ENCODE assay signal across 8 mouse cellular contexts in genomic region chr7:70362526-70363170, GRCm38 (mm10). TPM values are rescaled to one million over a fixed set of nuclear protein-coding genes. Genes with fewer than 3 reads are reported as not detected.
DNase-seq lines count a peak whose midpoint lies in the region; ATAC-seq and TF ChIP-seq lines count a peak whose summit lies in the region.

No protein-coding gene starts in this region.

- ATAC-seq in hindbrain, embryonic 14.5 days (ENCODE audit: low FRiP score), result no peak
- no peak for ATAC-seq in liver, embryonic 12.5 days
- ATAC-seq in erythroblast, adult 5-6 weeks (replicated peaks; ENCODE audit: low FRiP score, poor library complexity, severe bottlenecking), result no peak

- peak overlapping the region; percentile 99 for H3K27ac ChIP-seq in hindbrain, embryonic 14.5 days
- no peak overlapping the region for H3K27ac ChIP-seq in liver, embryonic 12.5 days

- peak overlapping the region; percentile 81 for H3K4me2 ChIP-seq in hindbrain, embryonic 14.5 days (replicated peaks)
- peak overlapping the region; percentile 62 for H3K4me2 ChIP-seq in liver, embryonic 12.5 days

- TF ChIP-seq CTCF in E14TG2a.4 (conservative IDR thresholded peaks at IDR 0.05; ENCODE audit: low read length), result no peak

- 4% methylated on average over 12 of the region's 12 CpGs for WGBS in hindbrain, embryonic 14.5 days
- 5% methylated on average over 12 of the region's 12 CpGs for WGBS in liver, embryonic 12.5 days (ENCODE audit: insufficient replicate concordance)

- H3K9ac ChIP-seq in hindbrain, embryonic 14.5 days, result peak overlapping the region; percentile 96
- H3K9ac ChIP-seq in liver, embryonic 12.5 days, result no peak overlapping the region

- no peaks in the 10 kb centered on the region for H3K36me3 ChIP-seq in E14TG2a.4 (ENCODE audit: insufficient read depth, low read length)
- H3K36me3 ChIP-seq in hindbrain, embryonic 14.5 days (replicated peaks; ENCODE audit: control insufficient read depth, insufficient read depth), result peaks cover 8% of the 10 kb centered on the region; the same call in 1 of the 2 replicates
- peaks cover 5% of the 10 kb centered on the region; the same call in 1 of the 2 replicates for H3K36me3 ChIP-seq in liver, embryonic 12.5 days

- H3K27me3 ChIP-seq in E14TG2a.4 (ENCODE audit: insufficient read depth, low read length), result peaks cover 84% of the 10 kb centered on the region
- H3K27me3 ChIP-seq in hindbrain, embryonic 14.5 days (ENCODE audit: control insufficient read depth, insufficient read depth, low read length), result peaks cover 12% of the 10 kb centered on the region; the same call in 1 of the 2 replicates
- peaks cover 93% of the 10 kb centered on the region for H3K27me3 ChIP-seq in liver, embryonic 12.5 days (replicated peaks)

- H3K9me3 ChIP-seq in E14TG2a.4 (ENCODE audit: low read length), result 0 out of 2 replicates have a peak, but pooled peaks cover 5% of the 10 kb centered on the region
- no peaks in the 10 kb centered on the region for H3K9me3 ChIP-seq in hindbrain, embryonic 14.5 days (ENCODE audit: control insufficient read depth, low read length)
- H3K9me3 ChIP-seq in liver, embryonic 12.5 days (replicated peaks), result no peaks in the 10 kb centered on the region

- DNase-seq in embryo, embryonic 10 days (ENCODE audit: low spot score), result peak; percentile 63
- no peak for DNase-seq in hindbrain, embryonic 14.5 days (ENCODE audit: low spot score)
- no peak for DNase-seq in thymus, postnatal 0 days (ENCODE audit: low spot score)
- no peak for DNase-seq in right cerebral cortex, adult 18-20 months
- no peak for DNase-seq in left cerebral cortex, adult 8-10 months (ENCODE audit: low spot score in 2 of 2)

- peak overlapping the region; percentile 83; the same call in 1 of the 2 replicates for H3K4me3 ChIP-seq in E14TG2a.4 (replicated peaks; ENCODE audit: low read length)
- peak overlapping the region; percentile 85 for H3K4me3 ChIP-seq in hindbrain, embryonic 14.5 days (replicated peaks; ENCODE audit: low read length)
- H3K4me3 ChIP-seq in liver, embryonic 12.5 days, result peak overlapping the region; percentile 61; the same call in 1 of the 2 replicates

- peaks cover 51% of the 10 kb centered on the region for H3K4me1 ChIP-seq in E14TG2a.4 (replicated peaks; ENCODE audit: low read depth, low read length)
- peaks cover 1% of the 10 kb centered on the region; the same call in 1 of the 2 replicates for H3K4me1 ChIP-seq in hindbrain, embryonic 14.5 days (replicated peaks; ENCODE audit: control insufficient read depth, insufficient read depth, low read length)
- 0 out of 2 replicates have a peak, but pooled peaks cover 3% of the 10 kb centered on the region for H3K4me1 ChIP-seq in liver, embryonic 12.5 days

RNA-seq across cellular contexts. Expression of gene Nr2f2, which starts 3.9 kb away (rescaled TPM):
- polyA plus RNA-seq in hindbrain, embryonic 14.5 days (2014; fragmentation: Nextera tagmentation; extraction: Ambion mirVana), result 105 and 127 TPM in 2 replicates
- polyA plus RNA-seq in liver, embryonic 12.5 days (2016; fragmentation: Nextera tagmentation; extraction: Ambion mirVana), result 23.3 and 26.8 TPM in 2 replicates
- 4.3 and 5.3 TPM in 2 replicates for polyA plus RNA-seq in thymus, postnatal 0 days (2015; fragmentation: Nextera tagmentation; extraction: Ambion mirVana)
- total RNA-seq in left cerebral cortex, adult 8-10 months (2022), result 10 to 100 TPM; 20.1 to 32.6 (median 27.2) TPM
- total RNA-seq in erythroblast, adult 5-6 weeks (2015; ENCODE audit: low replicate concordance), result not detected in 2 replicates
- total RNA-seq in erythroblast, adult 5-6 weeks (2017; ENCODE audit: low replicate concordance), result not detected in 2 replicates
